Mouse (Mus musculus): ENCODE results near the gene Nol6. TPM values are rescaled to one million over a fixed set of nuclear protein-coding genes. Genes with fewer than 3 reads are reported as not detected.

Gene Nol6
- total RNA-seq, 1 experiment = 67.5 TPM

DNA sequence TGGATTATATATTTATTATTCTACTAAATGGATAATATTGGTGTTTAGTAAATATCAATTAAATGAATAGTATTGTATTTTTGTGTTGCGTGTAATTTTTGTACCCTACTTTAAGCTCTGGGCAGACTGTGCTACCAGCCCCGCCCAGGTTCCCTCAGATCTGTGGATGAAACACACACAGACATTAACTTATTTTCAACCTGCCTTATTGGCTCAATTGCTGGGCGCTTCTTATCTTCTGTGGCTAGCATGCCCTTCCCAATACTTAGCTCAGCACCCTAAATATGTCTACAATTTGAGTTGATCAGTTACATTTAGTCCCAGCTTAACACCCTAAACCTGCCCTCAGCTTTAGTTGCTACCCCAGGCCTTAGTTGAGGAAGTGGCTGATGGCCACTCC, 37.0 kb upstream of the Nol6 start:
- Histone ChIP-seq H3K4me1 (ENCODE audit: control insufficient read depth in 2 of 2, insufficient read depth in 2 of 2, low read length in 2 of 2, poor library complexity in 1 of 2) (peaks cover 7 to 10% of the 10 kb centered on the region in 2 experiments), H3K9me3 (ENCODE audit: control insufficient read depth, insufficient read depth, low read depth, low read length) (no peaks in the 10 kb centered on the region), H3K36me3 (ENCODE audit: control insufficient read depth, insufficient read depth, low read length, poor library complexity, severe bottlenecking) (no peaks in the 10 kb centered on the region), H3K27ac (ENCODE audit: insufficient read depth, low read depth, low read length, poor library complexity, severe bottlenecking) (no peak overlapping the region), H3K4me3 (ENCODE audit: insufficient read depth in 1 of 2, low read depth in 1 of 2, low read length in 2 of 2, poor library complexity in 1 of 2, severe bottlenecking in 1 of 2) (no peak overlapping the region), H3K9ac (ENCODE audit: insufficient read depth, low read depth, low read length, poor library complexity, severe bottlenecking) (no peak overlapping the region)
- no peak for DNase-seq (ENCODE audit: low read depth, low spot score)
- TF ChIP-seq ZC3H11A (IDR thresholded peaks at IDR 0.05; ENCODE audit: borderline replicate concordance, low read depth, low read length) (no peak), CHD2 (IDR thresholded peaks at IDR 0.05; ENCODE audit: low read depth, low read length) (no peak)
- in situ Hi-C loops (cut with MboI; ENCODE audit: low sequenced_read_pairs in 2 of 2, unreplicated experiment in 2 of 2) = no loop called here

- Histone ChIP-seq H3K4me3 (ENCODE audit: insufficient read depth in 1 of 2, low read depth in 1 of 2, low read length in 2 of 2, poor library complexity in 1 of 2, severe bottlenecking in 1 of 2) (no peak overlapping the region), H3K9me3 (ENCODE audit: control insufficient read depth, insufficient read depth, low read depth, low read length) (no peaks in the 10 kb centered on the region), H3K9ac (ENCODE audit: insufficient read depth, low read depth, low read length, poor library complexity, severe bottlenecking) (no peak overlapping the region), H3K27ac (ENCODE audit: insufficient read depth, low read depth, low read length, poor library complexity, severe bottlenecking) (no peak overlapping the region), H3K4me1 (ENCODE audit: control insufficient read depth in 2 of 2, insufficient read depth in 2 of 2, low read length in 2 of 2, poor library complexity in 1 of 2) (peaks cover 5 to 8% of the 10 kb centered on the region in 2 experiments), H3K36me3 (ENCODE audit: control insufficient read depth, insufficient read depth, low read length, poor library complexity, severe bottlenecking) (no peaks in the 10 kb centered on the region)
- no peak for DNase-seq (ENCODE audit: low read depth, low spot score)
- no peak for TF ChIP-seq HCFC1 (IDR thresholded peaks at IDR 0.05; ENCODE audit: borderline replicate concordance, insufficient read depth, low read length)
- no peak for TF ChIP-seq ZNF384 (IDR thresholded peaks at IDR 0.05; ENCODE audit: low read depth, low read length)
- no peak for TF ChIP-seq CHD2 (IDR thresholded peaks at IDR 0.05; ENCODE audit: low read depth, low read length)
- no peak for TF ChIP-seq MAFK (IDR thresholded peaks at IDR 0.05; ENCODE audit: insufficient read depth, low read depth, low read length)
- no peak for TF ChIP-seq ZC3H11A (IDR thresholded peaks at IDR 0.05; ENCODE audit: borderline replicate concordance, low read depth, low read length)
- in situ Hi-C loops (cut with MboI; ENCODE audit: low sequenced_read_pairs in 2 of 2, unreplicated experiment in 2 of 2) = no loop called here
Measured at GRCm38 (mm10) chr4:41158251-41158650, 34.0 kb upstream of the Nol6 start.

DNA sequence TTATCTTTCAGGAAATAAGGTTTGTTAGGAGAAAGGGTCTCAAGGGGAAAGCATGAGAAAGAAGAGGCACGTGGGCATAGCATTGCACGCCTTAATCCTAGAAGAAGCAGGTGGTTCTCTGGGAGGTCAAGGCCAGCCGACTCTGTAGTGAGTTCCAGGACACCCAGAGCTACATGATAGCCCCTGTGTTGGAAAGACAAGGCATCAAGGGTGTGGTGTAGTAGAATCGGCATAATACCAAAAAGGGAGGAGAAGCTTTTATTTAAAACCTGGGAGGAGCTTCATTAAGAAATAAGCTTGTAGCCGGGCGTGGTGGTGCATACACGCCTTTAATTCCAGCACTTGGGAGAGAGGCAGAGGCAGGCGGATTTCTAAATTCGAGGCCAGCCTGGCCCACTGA, 32.7 kb upstream of the Nol6 start:
- H3K27ac ChIP-seq (ENCODE audit: insufficient read depth, low read depth, low read length, poor library complexity, severe bottlenecking) = peak overlapping the region; percentile 49; the same call in 1 of the 2 replicates

GRCm38 (mm10) chr4:41153146-41153545, 28.9 kb upstream of the Nol6 start:
- Histone ChIP-seq H3K36me3 (ENCODE audit: control insufficient read depth, insufficient read depth, low read length, poor library complexity, severe bottlenecking) (no peaks in the 10 kb centered on the region), H3K4me1 (ENCODE audit: control insufficient read depth in 2 of 2, insufficient read depth in 2 of 2, low read length in 2 of 2, poor library complexity in 1 of 2) (peaks cover 5 to 10% of the 10 kb centered on the region in 2 experiments), H3K9ac (ENCODE audit: insufficient read depth, low read depth, low read length, poor library complexity, severe bottlenecking) (peak overlapping the region; percentile 26; the same call in 1 of the 2 replicates), H3K27ac (ENCODE audit: insufficient read depth, low read depth, low read length, poor library complexity, severe bottlenecking) (peak overlapping the region; percentile 50; the same call in 1 of the 2 replicates), H3K4me3 (ENCODE audit: insufficient read depth in 1 of 2, low read depth in 1 of 2, low read length in 2 of 2, poor library complexity in 1 of 2, severe bottlenecking in 1 of 2) (no peak overlapping the region), H3K9me3 (ENCODE audit: control insufficient read depth, insufficient read depth, low read depth, low read length) (no peaks in the 10 kb centered on the region)
- in situ Hi-C loops (cut with MboI; ENCODE audit: low sequenced_read_pairs in 2 of 2, unreplicated experiment in 2 of 2) = no loop called here
- TF ChIP-seq HCFC1 (IDR thresholded peaks at IDR 0.05; ENCODE audit: borderline replicate concordance, insufficient read depth, low read length) (no peak), CHD2 (IDR thresholded peaks at IDR 0.05; ENCODE audit: low read depth, low read length) (no peak), MAFK (IDR thresholded peaks at IDR 0.05; ENCODE audit: insufficient read depth, low read depth, low read length) (no peak), ZC3H11A (IDR thresholded peaks at IDR 0.05; ENCODE audit: borderline replicate concordance, low read depth, low read length) (no peak), ZNF384 (IDR thresholded peaks at IDR 0.05; ENCODE audit: low read depth, low read length) (no peak)
- DNase-seq (ENCODE audit: low read depth, low spot score) = no peak

More for the DNA sequence above, 32.7 kb upstream of the Nol6 start:
- no peak for DNase-seq (ENCODE audit: low read depth, low spot score)
- Histone ChIP-seq H3K36me3 (ENCODE audit: control insufficient read depth, insufficient read depth, low read length, poor library complexity, severe bottlenecking) (no peaks in the 10 kb centered on the region), H3K9me3 (ENCODE audit: control insufficient read depth, insufficient read depth, low read depth, low read length) (no peaks in the 10 kb centered on the region), H3K9ac (ENCODE audit: insufficient read depth, low read depth, low read length, poor library complexity, severe bottlenecking) (no peak overlapping the region), H3K4me1 (ENCODE audit: control insufficient read depth in 2 of 2, insufficient read depth in 2 of 2, low read length in 2 of 2, poor library complexity in 1 of 2) (peaks cover 5 to 10% of the 10 kb centered on the region in 2 experiments), H3K4me3 (ENCODE audit: insufficient read depth in 1 of 2, low read depth in 1 of 2, low read length in 2 of 2, poor library complexity in 1 of 2, severe bottlenecking in 1 of 2) (no peak overlapping the region)
- in situ Hi-C loops (cut with MboI; ENCODE audit: low sequenced_read_pairs in 2 of 2, unreplicated experiment in 2 of 2) = no loop called here
- no peak for TF ChIP-seq HCFC1 (IDR thresholded peaks at IDR 0.05; ENCODE audit: borderline replicate concordance, insufficient read depth, low read length)
- TF ChIP-seq MAFK (IDR thresholded peaks at IDR 0.05; ENCODE audit: insufficient read depth, low read depth, low read length) = no peak
- TF ChIP-seq ZC3H11A (IDR thresholded peaks at IDR 0.05; ENCODE audit: borderline replicate concordance, low read depth, low read length) = no peak
- no peak for TF ChIP-seq ZNF384 (IDR thresholded peaks at IDR 0.05; ENCODE audit: low read depth, low read length)
- TF ChIP-seq CHD2 (IDR thresholded peaks at IDR 0.05; ENCODE audit: low read depth, low read length) = no peak

- Histone ChIP-seq H3K4me1 (ENCODE audit: control insufficient read depth in 2 of 2, insufficient read depth in 2 of 2, low read length in 2 of 2, poor library complexity in 1 of 2) (peaks cover 3 to 8% of the 10 kb centered on the region in 2 experiments; a peak in 2 of 4 replicates), H3K4me3 (ENCODE audit: insufficient read depth in 1 of 2, low read depth in 1 of 2, low read length in 2 of 2, poor library complexity in 1 of 2, severe bottlenecking in 1 of 2) (peak overlapping the region in 1 of 2 experiments; percentile 44; a peak in 1 of 4 replicates), H3K9ac (ENCODE audit: insufficient read depth, low read depth, low read length, poor library complexity, severe bottlenecking) (peak overlapping the region; percentile 33; the same call in 1 of the 2 replicates), H3K9me3 (ENCODE audit: control insufficient read depth, insufficient read depth, low read depth, low read length) (no peaks in the 10 kb centered on the region), H3K27ac (ENCODE audit: insufficient read depth, low read depth, low read length, poor library complexity, severe bottlenecking) (peak overlapping the region; percentile 48), H3K36me3 (ENCODE audit: control insufficient read depth, insufficient read depth, low read length, poor library complexity, severe bottlenecking) (no peaks in the 10 kb centered on the region)
- in situ Hi-C loops (cut with MboI; ENCODE audit: low sequenced_read_pairs in 2 of 2, unreplicated experiment in 2 of 2) = no loop called here
- DNase-seq (ENCODE audit: low read depth, low spot score) = no peak
- no peak for TF ChIP-seq ZC3H11A (IDR thresholded peaks at IDR 0.05; ENCODE audit: borderline replicate concordance, low read depth, low read length)
- TF ChIP-seq ZNF384 (IDR thresholded peaks at IDR 0.05; ENCODE audit: low read depth, low read length) = no peak
- TF ChIP-seq HCFC1 (IDR thresholded peaks at IDR 0.05; ENCODE audit: borderline replicate concordance, insufficient read depth, low read length) = no peak
- no peak for TF ChIP-seq MAFK (IDR thresholded peaks at IDR 0.05; ENCODE audit: insufficient read depth, low read depth, low read length)
- TF ChIP-seq CHD2 (IDR thresholded peaks at IDR 0.05; ENCODE audit: low read depth, low read length) = no peak
Measured at GRCm38 (mm10) chr4:41151186-41151585, 26.9 kb upstream of the Nol6 start.

Measured in ES-E14 (cell line).